8 mouse cellular contexts compared by ENCODE assay signal in the genomic region with DNA sequence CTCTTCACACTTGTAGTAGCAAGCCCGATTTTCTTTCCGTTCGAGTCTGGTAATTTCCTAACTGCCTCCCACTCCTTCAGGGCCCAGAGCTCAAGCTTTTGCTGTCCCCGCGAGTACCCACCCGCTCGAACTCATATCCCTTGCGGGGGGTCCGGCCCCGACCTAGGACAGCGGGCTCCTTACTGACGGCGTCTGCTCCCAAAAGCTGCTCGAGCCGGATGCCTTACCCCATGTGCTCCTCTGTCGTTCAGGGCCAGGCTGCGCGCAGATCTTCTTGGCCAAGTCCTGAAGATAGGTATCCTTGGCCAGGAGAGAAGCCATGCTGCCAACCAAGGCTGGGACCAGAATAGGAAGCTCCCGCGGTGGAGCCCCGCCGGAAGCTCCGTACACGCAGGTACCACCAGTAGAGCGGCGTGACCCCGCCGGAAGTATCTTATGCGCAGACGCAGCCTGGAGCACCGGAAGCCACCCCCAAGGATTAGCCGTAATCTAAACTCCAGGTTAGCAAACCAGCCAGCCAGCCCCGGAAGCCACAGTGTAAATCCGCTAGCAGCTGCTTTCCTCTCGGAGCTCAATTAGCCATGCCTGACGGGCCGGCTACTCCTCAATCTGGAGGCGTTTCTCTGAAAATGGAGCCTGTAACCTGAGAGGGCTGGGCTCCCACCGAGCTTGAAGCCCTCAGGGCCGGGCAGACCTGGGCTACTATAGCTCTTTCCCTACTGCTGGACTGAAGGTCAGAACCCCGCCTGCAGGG. TPM values are rescaled to one million over a fixed set of nuclear protein-coding genes. Genes with fewer than 3 reads are reported as not detected.
DNase-seq lines count a peak whose midpoint lies in the region; ATAC-seq and TF ChIP-seq lines count a peak whose summit lies in the region.

Gene Surf6 (minus strand): TSS at position 413 of the 754 bp plus-strand sequence.

- ATAC-seq in embryonic facial prominence, embryonic 15.5 days (ENCODE audit: insufficient number of reproducible peaks, low FRiP score, low TSS enrichment, low read depth), result peak; percentile 91
- ATAC-seq in limb, embryonic 14.5 days (ENCODE audit: low FRiP score, low read depth), result peak; percentile 93
- peak; percentile 91 for ATAC-seq in midbrain, postnatal 0 days (ENCODE audit: low FRiP score)

- H3K4me3 ChIP-seq in bone marrow, adult 2 months (replicated peaks; ENCODE audit: control insufficient read depth, low read depth, low read length), result peak within 1 kb of the TSS; percentile 95
- peak within 1 kb of the TSS; percentile 87 for H3K4me3 ChIP-seq in embryonic facial prominence, embryonic 15.5 days (replicated peaks)
- H3K4me3 ChIP-seq in limb, embryonic 14.5 days (replicated peaks; ENCODE audit: low read length), result peak within 1 kb of the TSS; percentile 76
- H3K4me3 ChIP-seq in midbrain, postnatal 0 days (ENCODE audit: low read depth, low read length), result peak within 1 kb of the TSS; percentile 80

- H3K36me3 ChIP-seq in embryonic facial prominence, embryonic 15.5 days, result peaks cover 60% of the 10 kb centered on the region
- H3K36me3 ChIP-seq in limb, embryonic 14.5 days (ENCODE audit: control insufficient read depth, insufficient read depth, low read length), result peaks cover 56% of the 10 kb centered on the region
- H3K36me3 ChIP-seq in midbrain, postnatal 0 days (ENCODE audit: insufficient read depth, low read length), result peaks cover 41% of the 10 kb centered on the region

- H3K27ac ChIP-seq in bone marrow, adult 2 months (ENCODE audit: control insufficient read depth, insufficient read depth, low read depth, low read length, poor library complexity), result peak within 1 kb of the TSS; percentile 79
- peak within 1 kb of the TSS; percentile 93 for H3K27ac ChIP-seq in embryonic facial prominence, embryonic 15.5 days (replicated peaks)
- peak within 1 kb of the TSS; percentile 70 for H3K27ac ChIP-seq in limb, embryonic 14.5 days (replicated peaks; ENCODE audit: low read depth, low read length)
- peak within 1 kb of the TSS; percentile 83 for H3K27ac ChIP-seq in midbrain, postnatal 0 days (ENCODE audit: low read depth, low read length)

- H3K9me3 ChIP-seq in embryonic facial prominence, embryonic 15.5 days (replicated peaks), result no peaks in the 10 kb centered on the region
- H3K9me3 ChIP-seq in limb, embryonic 14.5 days (ENCODE audit: control insufficient read depth, low read length), result no peaks in the 10 kb centered on the region
- H3K9me3 ChIP-seq in midbrain, postnatal 0 days (ENCODE audit: low read length), result no peaks in the 10 kb centered on the region

- DNase-seq in 416B (ENCODE audit: low read depth), result peak; percentile 98
- peak; percentile 97 for DNase-seq in heart, adult 8-10 months (ENCODE audit: low spot score)
- DNase-seq in kidney, adult 9 months, result peak; percentile 98
- DNase-seq in limb, embryonic 14.5 days (ENCODE audit: low spot score), result peak; percentile 98
- peak; percentile 98 for DNase-seq in midbrain, postnatal 0 days (ENCODE audit: low spot score)
- peak; percentile 80 to 84 for DNase-seq in spleen, postnatal 14 days (ENCODE audit: low spot score in 2 of 2)

- no peaks in the 10 kb centered on the region for H3K27me3 ChIP-seq in embryonic facial prominence, embryonic 15.5 days
- no peaks in the 10 kb centered on the region for H3K27me3 ChIP-seq in limb, embryonic 14.5 days (ENCODE audit: control insufficient read depth, insufficient read depth, low read length)
- H3K27me3 ChIP-seq in midbrain, postnatal 0 days (ENCODE audit: insufficient read depth, low read length), result no peaks in the 10 kb centered on the region

- no peak for TF ChIP-seq CTCF in bone marrow, adult 2 months (IDR thresholded peaks at IDR 0.05; ENCODE audit: control insufficient read depth, insufficient read depth, low read length)
- TF ChIP-seq CTCF in midbrain, postnatal 0 days (IDR thresholded peaks at IDR 0.05), result no peak

- under 1% methylated on average over 41 of the region's 41 CpGs for WGBS in bone marrow, adult 2 months
- under 1% methylated on average over 41 of the region's 41 CpGs for WGBS in embryonic facial prominence, embryonic 15.5 days
- WGBS in limb, embryonic 14.5 days, result under 1% methylated on average over 41 of the region's 41 CpGs
- WGBS in midbrain, postnatal 0 days, result under 1% methylated on average over 41 of the region's 41 CpGs

- peak; percentile 62; the same call in 1 of the 2 replicates for TF ChIP-seq POLR2A in bone marrow, adult 2 months (IDR thresholded peaks at IDR 0.05; ENCODE audit: borderline replicate concordance, control insufficient read depth, low read depth, low read length)
- peak; percentile 51; the same call in 1 of the 2 replicates for TF ChIP-seq POLR2A in limb, embryonic 14.5 days (IDR thresholded peaks at IDR 0.05; ENCODE audit: borderline replicate concordance, extremely low read depth, insufficient read depth, insufficient read length)

- H3K9ac ChIP-seq in embryonic facial prominence, embryonic 15.5 days, result peak within 1 kb of the TSS; percentile 67
- H3K9ac ChIP-seq in limb, embryonic 14.5 days (ENCODE audit: low read depth, low read length, severe bottlenecking), result peak within 1 kb of the TSS; percentile 75
- peak within 1 kb of the TSS; percentile 71 for H3K9ac ChIP-seq in midbrain, postnatal 0 days (replicated peaks; ENCODE audit: low read length, poor library complexity, severe bottlenecking)

- peaks cover 4% of the 10 kb centered on the region; the same call in 1 of the 2 replicates for H3K4me1 ChIP-seq in bone marrow, adult 2 months (ENCODE audit: control insufficient read depth, insufficient read depth, low read length)
- H3K4me1 ChIP-seq in embryonic facial prominence, embryonic 15.5 days, result peaks cover 32% of the 10 kb centered on the region
- peaks cover 16% of the 10 kb centered on the region for H3K4me1 ChIP-seq in limb, embryonic 14.5 days (ENCODE audit: control insufficient read depth, insufficient read depth, low read length)
- peaks cover 9% of the 10 kb centered on the region; the same call in 1 of the 2 replicates for H3K4me1 ChIP-seq in midbrain, postnatal 0 days (ENCODE audit: insufficient read depth, low read length)

- H3K4me2 ChIP-seq in embryonic facial prominence, embryonic 15.5 days (replicated peaks), result peak within 1 kb of the TSS; percentile 73
- H3K4me2 ChIP-seq in limb, embryonic 14.5 days (replicated peaks; ENCODE audit: low read depth, low read length, severe bottlenecking), result peak within 1 kb of the TSS; percentile 69
- H3K4me2 ChIP-seq in midbrain, postnatal 0 days (ENCODE audit: low read depth, low read length, poor library complexity, severe bottlenecking), result peak within 1 kb of the TSS; percentile 71

RNA-seq across cellular contexts. Expression of gene Surf6, which starts in this region (rescaled TPM):
- polyA plus RNA-seq in bone marrow, adult 2 months (2011; ENCODE audit: insufficient read depth, insufficient read length, low replicate concordance, missing spikeins), result 7.5 and 23.5 TPM in 2 replicates
- 28.4 and 28.8 TPM in 2 replicates for polyA plus RNA-seq in embryonic facial prominence, embryonic 15.5 days (2015; fragmentation: Nextera tagmentation; extraction: Ambion mirVana)
- 10 to 100 TPM; 11.0 to 13.7 (median 12.1) TPM for total RNA-seq in heart, adult 8-10 months (2022)
- 19.2 and 23.6 TPM in 2 replicates for polyA plus RNA-seq in limb, embryonic 14.5 days (2012; rRNA removed)
- 14.1 and 15.3 TPM in 2 replicates for polyA plus RNA-seq in limb, embryonic 14.5 days (2014; fragmentation: Nextera tagmentation; extraction: Ambion mirVana)
- 17.2 and 23.8 TPM in 2 replicates for total RNA-seq in midbrain, postnatal 0 days (2014; rRNA removed)
- 24.7 and 27.8 TPM in 2 replicates for polyA plus RNA-seq in midbrain, postnatal 0 days (2015; fragmentation: Nextera tagmentation; extraction: Ambion mirVana)

Comparison
In these comparisons a context has a peak if more than half of its experiments do, and no peak if none do; other contexts are left out.
1. Peak in every context shown above with its lines: DNase-seq, ATAC-seq, H3K4me3 ChIP-seq and H3K27ac ChIP-seq.